Mouse (Mus musculus) stomach, postnatal 0 days (tissue): ENCODE measurements around the gene Lyrm2. TPM values are rescaled to one million over a fixed set of nuclear protein-coding genes. Genes with fewer than 3 reads are reported as not detected.

Experiments used
- ATAC-seq: fragments of 200-750 bp; cut with Nextera tagmentation; 2 replicates; pipeline ENCODE4 v1.8.0; 2017; ENCODE audit not compliant: low FRiP score, low TSS enrichment
- DNase-seq: peaks from one replicate; pipeline ENCODE4 v3.0.0-alpha.2; 2016; ENCODE audit warnings: low spot score
- H3K27ac ChIP-seq: fragments of 300-500 bp; sonication (generic); replicated peaks from 2 replicates; pipeline ENCODE4 v1.5.1; 2014; ENCODE audit warnings: mild to moderate bottlenecking, control low read depth
- H3K27me3 ChIP-seq: fragments of 300-500 bp; sonication (generic); 2 replicates; pipeline ENCODE4 v1.6.1; 2014; ENCODE audit warnings: low read length; ENCODE audit not compliant: control insufficient read depth, insufficient read depth
- H3K36me3 ChIP-seq: fragments of 300-500 bp; sonication (generic); 2 replicates; pipeline ENCODE4 v1.6.1; 2014; ENCODE audit warnings: low read length, mixed read lengths; ENCODE audit not compliant: control insufficient read depth, insufficient read depth
- H3K4me1 ChIP-seq: fragments of 300-500 bp; sonication (generic); replicated peaks from 2 replicates; pipeline ENCODE4 v1.6.1; 2014; ENCODE audit warnings: antibody characterized with exemption; ENCODE audit not compliant: control insufficient read depth, insufficient read depth
- H3K4me2 ChIP-seq: fragments of 300-500 bp; sonication (generic); replicated peaks from 2 replicates; pipeline ENCODE4 v1.6.1; 2014; ENCODE audit warnings: low read depth, mild to moderate bottlenecking, control low read depth, moderate library complexity
- H3K4me3 ChIP-seq: fragments of 300-500 bp; sonication (generic); 2 replicates; pipeline ENCODE4 v1.5.1; 2014; ENCODE audit warnings: low read depth, low read length, control low read depth
- H3K9ac ChIP-seq: fragments of 300-500 bp; sonication (generic); 2 replicates; pipeline ENCODE4 v1.6.1; 2014; ENCODE audit warnings: mild to moderate bottlenecking, low read length, control low read depth, mixed read lengths
- H3K9me3 ChIP-seq: fragments of 300-500 bp; sonication (generic); 2 replicates; pipeline ENCODE4 v1.6.1; 2016; ENCODE audit warnings: low read length; ENCODE audit not compliant: control insufficient read depth
- CTCF ChIP-seq: IDR thresholded peaks from 2 replicates; pipeline ENCODE4 v1.5.1; 2016; ENCODE audit warnings: antibody characterized with exemption, low read depth, mild to moderate bottlenecking, moderate library complexity
- EP300 ChIP-seq: optimal IDR thresholded peaks from 2 replicates; pipeline ENCODE3; 2016; ENCODE audit warnings: antibody characterized with exemption
- WGBS: fragments of 180-500 bp; shearing (Covaris S2); extraction: QIAGEN DNeasy Blood & Tissue Kit; methylation state at CpG from one replicate; pipeline ENCODE4 v1.1.7; 2014; 5-methylcytosine and 5-hydroxymethylcytosine counted together
- polyA plus RNA-seq: library from polyadenylated mRNA; unstranded; fragments of >200 nt; fragmentation: Nextera tagmentation; extraction: Ambion mirVana; gene quantifications from 2 replicates; pipeline ENCODE4 v1.2.1, GENCODE M21; 2015

Gene Lyrm2
- polyA plus RNA-seq, 1 experiment from 2014 or later: 87.8 TPM

- TF ChIP-seq CTCF: no peak
- DNase-seq (no peak), ATAC-seq (no peak)
- no peak overlapping the region for H3K4me3 ChIP-seq
- H3K4me2 ChIP-seq: no peak overlapping the region
- H3K9ac ChIP-seq: no peak overlapping the region
- no peaks in the 10 kb centered on the region for H3K27me3 ChIP-seq
- H3K9me3 ChIP-seq: no peaks in the 10 kb centered on the region
- WGBS: 89% methylated on average over 4 of the region's 4 CpGs
- H3K4me1 ChIP-seq: no peaks in the 10 kb centered on the region
- H3K27ac ChIP-seq: no peak overlapping the region
- 0 out of 2 replicates have a peak, but pooled peaks cover 4% of the 10 kb centered on the region for H3K36me3 ChIP-seq
Measured at GRCm38 (mm10) chr4:32779996-32780395, 20.1 kb upstream of the Lyrm2 start.

- 86% methylated on average over 1 of the region's 1 CpGs for WGBS
- H3K4me2 ChIP-seq: no peak overlapping the region
- no peaks in the 10 kb centered on the region for H3K27me3 ChIP-seq
- no peak for ATAC-seq
- no peaks in the 10 kb centered on the region for H3K4me1 ChIP-seq
- no peak for DNase-seq
- no peaks in the 10 kb centered on the region for H3K36me3 ChIP-seq
- no peaks in the 10 kb centered on the region for H3K9me3 ChIP-seq
- TF ChIP-seq CTCF (no peak), EP300 (no peak)
- no peak overlapping the region for H3K4me3 ChIP-seq
- H3K9ac ChIP-seq: no peak overlapping the region
- no peak overlapping the region for H3K27ac ChIP-seq
Measured at GRCm38 (mm10) chr4:32787110-32787509, 12.9 kb upstream of the Lyrm2 start.

GRCm38 (mm10) chr4:32789020-32789419 lies 11.0 kb upstream of the Lyrm2 start:
- Histone ChIP-seq H3K4me3 (no peak overlapping the region), H3K27me3 (no peaks in the 10 kb centered on the region), H3K9me3 (no peaks in the 10 kb centered on the region), H3K27ac (no peak overlapping the region), H3K9ac (no peak overlapping the region), H3K4me2 (no peak overlapping the region), H3K4me1 (no peaks in the 10 kb centered on the region), H3K36me3 (no peaks in the 10 kb centered on the region)
- ATAC-seq (no peak), DNase-seq (no peak)
- TF ChIP-seq EP300: no peak
- no peak for TF ChIP-seq CTCF
- WGBS: 80% methylated on average over 4 of the region's 4 CpGs

- ATAC-seq (no peak), DNase-seq (no peak)
- Histone ChIP-seq H3K36me3 (no peaks in the 10 kb centered on the region), H3K9ac (no peak overlapping the region), H3K27ac (no peak overlapping the region), H3K9me3 (no peaks in the 10 kb centered on the region), H3K4me1 (no peaks in the 10 kb centered on the region; the same call in 1 of the 2 replicates), H3K4me2 (no peak overlapping the region), H3K27me3 (no peaks in the 10 kb centered on the region), H3K4me3 (no peak overlapping the region)
- 94% methylated on average over 4 of the region's 4 CpGs for WGBS
- TF ChIP-seq CTCF: no peak
- TF ChIP-seq EP300: no peak
Measured at GRCm38 (mm10) chr4:32798976-32799375, 1.1 kb upstream of the Lyrm2 start.

GRCm38 (mm10) chr4:32800577-32801170 lies 621 bp downstream of the Lyrm2 start:
- no peak for DNase-seq
- Histone ChIP-seq H3K4me1 (no peaks in the 10 kb centered on the region; the same call in 1 of the 2 replicates), H3K9me3 (no peaks in the 10 kb centered on the region), H3K27me3 (no peaks in the 10 kb centered on the region), H3K4me2 (peak overlapping the region; percentile 66), H3K4me3 (peak overlapping the region; percentile 81), H3K27ac (peak overlapping the region; percentile 98), H3K36me3 (no peaks in the 10 kb centered on the region), H3K9ac (peak overlapping the region; percentile 93)
- peak; percentile 21; the same call in 1 of the 2 replicates for ATAC-seq
- 9% methylated on average over 9 of the region's 9 CpGs for WGBS
- no peak for TF ChIP-seq CTCF
- no peak for TF ChIP-seq EP300

GRCm38 (mm10) chr4:32817478-32817877 lies 17.4 kb downstream of the Lyrm2 start:
- Histone ChIP-seq H3K9ac (no peak overlapping the region), H3K4me2 (no peak overlapping the region), H3K27me3 (no peaks in the 10 kb centered on the region), H3K9me3 (no peaks in the 10 kb centered on the region), H3K36me3 (no peaks in the 10 kb centered on the region), H3K27ac (no peak overlapping the region), H3K4me3 (no peak overlapping the region), H3K4me1 (no peaks in the 10 kb centered on the region)
- WGBS: 71% methylated on average over 5 of the region's 5 CpGs
- TF ChIP-seq EP300 (no peak), CTCF (no peak)
- no peak for ATAC-seq
- DNase-seq: no peak
